Mouse (Mus musculus): ENCODE data around the gene Rnf121.
"Not testable (repeated sequence)": the region's sequence is repeated elsewhere in the genome, so short reads cannot be mapped to it uniquely, and the experiment has no call there.

Rnf121 gene

GRCm38 (mm10) chr7:102063891-102064290 is 1.4 kb downstream of the Rnf121 start:
- no peak for DNase-seq

DNA sequence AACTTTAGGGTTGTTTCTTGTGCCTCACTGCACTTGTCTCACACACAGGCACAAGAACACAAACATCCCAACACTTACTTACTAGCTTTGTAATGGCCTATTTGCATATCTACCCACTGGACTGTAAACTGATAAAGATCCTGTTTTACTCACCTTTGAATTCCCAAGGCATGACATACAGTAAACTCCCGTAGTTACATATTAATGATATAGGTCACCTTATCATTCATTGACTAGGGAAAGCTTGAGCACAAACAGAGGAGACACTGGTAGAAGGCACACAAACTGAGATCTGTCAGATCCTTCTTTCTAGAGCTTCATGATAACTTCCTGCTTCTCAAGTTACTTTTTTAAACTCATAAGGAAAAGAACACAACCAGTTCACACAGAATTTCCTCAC is 3.1 kb downstream of the Rnf121 start:
- DNase-seq, result no peak

GRCm38 (mm10) chr7:102061353-102061752 is 3.9 kb downstream of the Rnf121 start:
- no peak for DNase-seq

GRCm38 (mm10) chr7:102048524-102048923 is 16.7 kb downstream of the Rnf121 start:
- DNase-seq, result not testable (repeated sequence)

DNA sequence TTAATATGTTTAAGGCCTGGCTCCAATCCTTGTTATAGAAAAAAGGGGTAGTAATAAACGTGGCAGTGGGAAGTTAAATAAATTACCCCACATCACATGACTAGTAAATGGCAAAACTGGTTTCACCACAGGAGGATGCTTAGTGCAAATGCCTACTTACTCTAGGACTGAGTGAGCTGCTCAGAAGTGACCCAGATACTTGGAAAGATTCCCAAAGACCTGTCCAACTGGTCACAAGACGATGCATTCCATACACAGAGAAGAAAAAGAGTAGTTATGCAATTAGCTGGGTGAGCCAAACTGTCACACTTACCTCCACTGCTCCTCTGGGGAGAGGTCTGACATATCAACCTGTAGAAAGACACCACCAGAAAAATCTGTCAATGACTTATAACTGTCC is 23.0 kb downstream of the Rnf121 start:
- DNase-seq, result peak in 1 of 2 experiments; percentile 67

DNA sequence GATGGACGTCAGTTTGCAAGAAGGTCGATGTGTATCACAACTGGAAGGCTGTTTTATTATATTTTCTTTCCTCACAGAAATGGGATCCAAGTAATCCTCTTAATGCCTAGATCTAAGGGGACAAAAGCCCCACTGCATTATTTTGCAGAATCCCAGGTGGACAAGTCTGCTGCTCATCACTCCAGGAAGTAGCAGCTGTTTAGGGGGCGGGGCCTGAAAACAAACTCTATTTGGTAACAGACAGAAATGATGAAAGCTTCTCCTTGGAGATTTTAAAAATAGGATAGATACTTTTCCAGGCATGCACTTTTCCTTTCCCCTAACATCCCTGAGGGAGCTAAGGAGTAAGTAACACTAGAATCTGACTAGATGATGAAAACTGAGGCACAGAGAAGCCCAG is 28.0 kb downstream of the Rnf121 start:
- no peak for DNase-seq

GRCm38 (mm10) chr7:102035534-102035933 is 29.7 kb downstream of the Rnf121 start:
- DNase-seq, result no peak

DNA sequence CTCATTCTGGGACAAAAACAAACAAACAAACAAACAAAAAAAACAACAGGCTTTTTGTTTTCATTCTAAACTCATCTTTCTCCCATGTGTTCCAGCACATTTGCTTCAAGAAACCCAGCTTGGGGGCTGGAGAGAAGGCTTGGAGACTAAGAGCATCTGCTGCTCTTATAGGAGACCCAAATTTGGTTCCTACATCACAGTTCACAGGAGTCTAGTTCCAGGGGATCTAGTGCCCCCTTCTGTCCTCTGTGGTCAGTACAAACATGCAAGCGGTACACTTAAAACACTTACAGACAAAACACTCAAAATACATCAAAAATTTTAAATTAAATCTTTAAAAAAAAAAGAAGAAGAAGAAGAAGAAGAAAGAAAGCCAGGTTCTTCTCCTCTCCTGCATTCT is 30.4 kb downstream of the Rnf121 start:
- DNase-seq, result no peak

GRCm38 (mm10) chr7:102025187-102026119 is 39.8 kb downstream of the Rnf121 start:
- DNase-seq, result no peak

- DNase-seq, result no peak
These were observed 41.4 kb downstream of the Rnf121 start for GRCm38 (mm10) chr7:102023821-102024220.

DNA sequence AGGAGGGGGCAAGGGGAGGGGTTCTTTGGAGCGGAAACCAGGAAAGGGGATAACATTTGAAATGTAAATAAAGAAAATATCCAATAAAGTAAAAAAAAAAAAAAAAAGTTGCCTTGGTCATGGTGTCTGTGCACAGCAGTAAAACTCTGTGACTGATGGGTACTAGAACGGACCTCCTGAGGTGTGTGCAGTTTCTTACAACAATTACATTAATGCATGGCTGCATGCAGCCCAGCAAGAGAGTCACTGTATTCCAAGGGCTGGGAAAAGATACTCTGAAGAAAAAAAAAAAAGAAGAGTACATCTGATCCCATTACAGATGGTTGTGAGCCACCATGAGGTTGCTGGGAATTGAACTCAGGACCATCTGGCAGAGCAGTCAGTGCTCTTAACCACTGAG is 44.3 kb downstream of the Rnf121 start:
- not testable (repeated sequence) for DNase-seq

DNA sequence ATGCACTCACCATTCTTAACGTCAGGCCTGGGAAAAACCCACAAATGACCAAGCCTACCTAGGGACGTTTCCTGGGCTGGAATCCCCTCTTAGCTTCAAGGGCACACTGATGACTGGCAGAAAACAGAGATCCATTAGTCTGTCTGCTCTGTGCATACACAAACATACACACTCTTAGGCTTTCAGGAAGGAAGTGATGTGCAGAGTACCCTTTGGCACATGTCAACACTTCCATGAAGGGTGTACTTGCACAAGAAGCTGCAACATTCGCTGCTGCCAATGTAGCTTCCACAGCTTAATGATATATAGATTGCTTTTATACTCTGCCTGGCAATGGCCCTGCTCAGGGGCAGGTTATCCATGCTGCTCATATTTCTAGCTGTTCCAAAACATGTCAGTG is 45.9 kb downstream of the Rnf121 start:
- no peak for DNase-seq

DNA sequence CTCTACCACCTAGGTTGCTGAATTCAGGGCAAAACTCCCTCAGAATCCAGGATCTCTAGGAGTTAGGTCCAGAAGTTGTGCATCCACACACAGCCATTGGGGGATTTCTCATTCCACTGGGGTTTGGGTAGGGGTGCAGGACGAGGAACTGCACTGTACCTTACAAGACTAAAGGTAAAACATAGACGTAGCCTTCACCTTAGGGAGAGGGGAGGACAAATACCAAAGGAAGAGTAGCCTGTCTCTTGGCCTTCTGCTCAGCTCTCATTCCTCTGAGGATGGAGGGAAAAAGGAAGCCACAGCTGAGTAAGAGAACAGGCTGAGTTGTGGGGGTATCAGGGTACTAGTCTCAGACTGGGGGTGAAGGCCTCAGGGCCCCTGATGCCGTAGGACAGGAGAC is 46.7 kb downstream of the Rnf121 start, which contains the start of gene Il18bp:
Gene Il18bp, minus strand, starts transcription at position 101 of the 400 bp plus-strand sequence.
- no peak for DNase-seq

- peak; percentile 28 to 30 for DNase-seq
These were observed 47.2 kb downstream of the Rnf121 start for GRCm38 (mm10) chr7:102018034-102018433.

- peak; percentile 41 for DNase-seq
These were observed 47.8 kb downstream of the Rnf121 start for GRCm38 (mm10) chr7:102017452-102017851.

DNA sequence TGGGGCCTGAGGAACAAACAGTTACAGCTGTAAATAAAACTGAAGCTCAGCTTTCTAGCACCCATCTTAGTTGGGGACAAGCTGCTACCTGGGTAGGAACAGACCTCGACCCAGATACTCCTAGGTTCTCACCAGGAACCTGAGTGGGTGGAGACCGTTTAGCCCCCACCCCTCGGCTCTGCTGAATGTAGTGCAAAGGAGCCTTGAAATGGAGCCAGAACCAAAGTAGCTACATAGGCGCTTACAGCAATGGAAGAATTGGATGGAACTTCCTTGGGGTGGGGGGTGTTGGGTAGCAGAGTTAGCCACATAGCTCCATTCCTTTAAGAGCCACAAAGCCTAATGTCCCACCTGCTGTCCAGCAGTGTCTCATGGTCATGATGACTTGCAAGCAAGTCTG is 48.3 kb downstream of the Rnf121 start:
- no peak for DNase-seq

GRCm38 (mm10) chr7:102014995-102015394 is 50.3 kb downstream of the Rnf121 start:
- DNase-seq, result no peak

DNA sequence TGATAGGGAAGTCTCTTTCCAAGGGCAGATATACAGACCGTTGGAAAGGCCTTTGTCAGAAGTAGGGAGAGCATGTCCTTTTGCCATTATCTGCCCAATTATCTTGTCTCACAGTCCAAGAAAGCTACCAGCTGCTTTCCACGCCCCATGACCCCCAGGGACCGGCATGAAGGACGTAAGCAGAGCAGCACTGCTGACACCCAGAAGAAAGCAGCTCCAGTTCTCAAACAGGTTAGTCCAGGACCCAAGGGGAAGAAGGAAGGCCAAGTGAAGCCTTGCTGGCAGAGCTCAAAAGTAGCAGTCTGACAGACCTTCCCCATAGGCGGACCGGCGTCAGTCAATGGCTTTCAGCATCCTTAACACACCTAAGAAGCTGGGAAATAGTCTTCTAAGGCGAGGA is 51.9 kb downstream of the Rnf121 start:
- DNase-seq, result no peak

DNA sequence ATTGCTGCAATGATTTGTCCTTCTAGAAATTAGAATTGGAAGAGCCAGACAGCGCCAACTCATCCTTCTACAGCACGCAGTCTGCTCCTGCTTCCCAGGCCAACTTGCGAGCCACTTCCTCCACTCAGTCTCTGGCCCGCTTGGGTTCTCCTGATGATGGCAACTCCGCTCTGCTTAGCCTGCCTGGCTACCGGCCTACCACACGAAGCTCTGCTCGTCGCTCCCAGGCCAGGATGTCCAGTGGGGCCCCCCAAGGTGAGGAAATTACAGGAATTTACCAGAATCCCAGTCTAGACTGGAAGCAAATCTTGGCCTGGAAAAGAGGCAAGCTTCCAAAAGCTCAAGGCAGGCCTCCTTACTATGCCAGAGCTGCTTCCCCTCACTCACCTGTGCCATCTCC is 53.4 kb downstream of the Rnf121 start:
- DNase-seq, result no peak

DNA sequence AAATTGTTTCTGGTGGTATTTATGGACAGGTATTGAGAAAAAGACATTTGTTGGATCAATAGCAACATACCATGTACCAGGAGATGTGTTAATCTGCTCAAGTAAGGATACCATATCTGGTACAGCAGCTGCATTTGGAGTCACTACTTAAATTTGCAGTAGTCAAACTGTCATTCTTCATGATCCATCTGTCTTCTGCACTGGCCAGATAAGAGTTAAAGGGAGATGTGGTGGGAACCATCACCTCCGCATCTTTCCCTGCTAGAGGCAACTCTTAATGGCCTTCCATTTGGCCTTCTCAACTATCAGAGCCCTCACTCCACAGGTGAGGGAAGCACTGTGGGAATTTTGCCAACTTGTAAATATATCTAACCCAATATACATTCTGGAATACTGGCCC is 58.7 kb downstream of the Rnf121 start:
- DNase-seq, result no peak

DNA sequence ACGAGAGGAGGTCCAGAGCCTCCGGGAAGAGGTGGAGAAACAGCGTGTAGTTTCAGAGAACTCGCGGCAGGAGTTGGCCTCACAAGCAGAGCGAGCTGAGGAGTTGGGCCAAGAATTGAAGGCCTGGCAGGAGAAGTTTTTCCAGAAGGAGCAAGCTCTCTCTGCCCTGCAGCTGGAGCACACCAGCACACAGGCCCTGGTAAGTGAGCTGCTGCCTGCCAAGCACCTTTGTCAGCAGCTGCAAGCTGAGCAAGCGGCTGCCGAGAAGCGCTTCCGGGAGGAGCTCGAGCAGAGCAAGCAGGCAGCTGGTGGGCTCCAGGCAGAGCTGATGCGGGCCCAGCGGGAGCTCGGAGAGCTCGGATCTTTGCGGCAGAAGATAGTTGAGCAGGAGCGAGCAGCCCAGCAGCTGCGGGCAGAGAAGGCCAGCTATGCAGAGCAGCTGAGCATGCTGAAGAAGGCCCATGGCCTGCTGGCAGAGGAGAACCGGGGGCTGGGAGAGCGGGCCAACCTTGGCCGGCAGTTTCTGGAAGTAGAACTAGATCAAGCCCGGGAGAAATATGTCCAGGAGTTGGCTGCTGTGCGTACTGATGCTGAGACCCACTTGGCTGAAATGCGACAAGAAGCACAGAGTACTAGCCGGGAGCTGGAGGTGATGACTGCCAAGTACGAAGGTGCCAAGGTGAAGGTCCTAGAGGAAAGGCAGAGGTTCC is 64.2 kb downstream of the Rnf121 start:
- DNase-seq, result peak; percentile 33

- no peak for DNase-seq
These were observed 65.0 kb downstream of the Rnf121 start for GRCm38 (mm10) chr7:102000296-102000695.

DNA sequence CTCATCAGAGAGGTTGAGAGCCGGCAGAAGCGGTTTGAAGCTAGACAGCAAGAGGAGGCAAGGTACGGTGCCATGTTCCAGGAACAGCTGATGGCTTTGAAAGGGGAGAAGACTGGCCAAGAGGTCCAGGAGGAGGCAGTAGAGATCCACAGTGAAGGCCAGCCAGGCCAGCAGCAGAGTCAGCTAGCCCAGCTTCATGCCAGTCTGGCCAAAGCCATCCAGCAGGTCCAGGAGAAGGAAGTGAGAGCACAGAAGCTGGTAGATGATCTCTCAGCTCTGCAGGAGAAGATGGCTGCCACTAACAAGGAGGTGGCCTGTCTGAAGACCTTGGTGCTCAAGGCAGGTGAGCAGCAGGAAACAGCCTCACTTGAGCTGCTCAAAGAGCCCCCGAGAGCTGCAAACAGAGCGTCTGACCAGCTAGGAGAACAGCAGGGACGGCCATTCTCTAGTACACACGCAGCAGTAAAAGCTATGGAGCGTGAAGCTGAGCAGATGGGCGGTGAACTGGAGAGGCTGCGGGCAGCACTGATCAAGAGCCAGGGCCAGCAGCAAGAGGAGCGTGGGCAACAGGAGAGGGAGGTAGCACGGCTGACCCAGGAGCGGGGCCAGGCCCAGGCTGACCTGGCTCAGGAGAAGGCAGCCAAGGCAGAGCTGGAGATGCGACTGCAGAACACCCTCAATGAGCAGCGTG is 65.7 kb downstream of the Rnf121 start:
- no peak for DNase-seq

All from lung, adult 18-20 months (tissue).